Mouse (Mus musculus): ENCODE data around the gene St3gal4. TPM values are rescaled to one million over a fixed set of nuclear protein-coding genes. Genes with fewer than 3 reads are reported as not detected.
A peak's percentile ranks its signal among the peaks of the same experiment; 100 is the strongest.
"Not testable (repeated sequence)": the region's sequence is repeated elsewhere in the genome, so short reads cannot be mapped to it uniquely, and the experiment has no call there.

Gene St3gal4
- polyA plus RNA-seq, 1 experiment from 2014 or later: 15.1 TPM

DNA sequence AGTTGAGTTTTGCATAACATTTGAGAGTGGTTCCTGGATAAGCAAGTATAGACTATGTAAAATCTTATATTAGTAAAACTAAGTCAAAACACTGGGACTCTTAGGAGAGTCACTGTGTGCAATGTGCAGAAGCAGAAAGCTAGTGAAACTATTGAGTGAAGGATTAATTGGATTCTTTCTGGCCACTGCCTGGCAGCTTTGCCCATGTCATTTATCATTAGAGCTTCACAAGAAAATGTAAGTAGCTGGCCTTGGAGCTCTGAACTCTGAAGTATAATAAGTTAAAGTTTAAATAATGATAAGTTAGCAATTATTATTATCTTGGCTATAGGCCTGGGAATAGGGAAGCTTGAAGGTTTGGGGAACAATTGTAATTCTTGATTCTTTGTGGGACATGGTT is 29.8 kb upstream of the St3gal4 start:
- not testable (repeated sequence) for H3K9ac ChIP-seq; H3K9me3 ChIP-seq; ATAC-seq (ENCODE audit: low FRiP score, low read depth); H3K4me2 ChIP-seq; H3K27me3 ChIP-seq; H3K4me3 ChIP-seq; H3K36me3 ChIP-seq; H3K27ac ChIP-seq (replicated peaks); H3K4me1 ChIP-seq (replicated peaks)

DNA sequence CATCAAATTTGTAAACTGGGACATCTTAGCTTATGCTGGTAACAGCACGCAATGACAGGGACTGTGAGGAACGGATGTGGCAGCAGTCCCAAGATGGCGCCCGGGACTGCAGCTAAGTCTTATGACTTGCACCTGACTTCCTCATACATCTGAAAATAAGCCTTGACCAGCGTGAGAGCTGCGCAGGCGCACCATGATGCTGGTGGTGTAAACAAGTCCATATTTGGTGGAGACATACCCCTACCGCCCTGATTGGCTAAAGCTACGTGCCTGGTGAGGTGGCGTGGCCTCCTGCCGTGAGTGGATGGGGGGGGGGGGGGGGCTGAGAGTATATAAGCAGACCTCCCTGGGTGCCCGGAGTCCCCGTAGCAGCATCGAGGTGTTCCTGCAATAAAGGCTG is 28.2 kb upstream of the St3gal4 start:
- not testable (repeated sequence) for H3K4me1 ChIP-seq (replicated peaks); H3K9me3 ChIP-seq; H3K9ac ChIP-seq; H3K4me2 ChIP-seq; H3K36me3 ChIP-seq; H3K27me3 ChIP-seq; H3K27ac ChIP-seq (replicated peaks); ATAC-seq (ENCODE audit: low FRiP score, low read depth); H3K4me3 ChIP-seq
- 95% methylated on average over 14 of the region's 14 CpGs for WGBS

DNA sequence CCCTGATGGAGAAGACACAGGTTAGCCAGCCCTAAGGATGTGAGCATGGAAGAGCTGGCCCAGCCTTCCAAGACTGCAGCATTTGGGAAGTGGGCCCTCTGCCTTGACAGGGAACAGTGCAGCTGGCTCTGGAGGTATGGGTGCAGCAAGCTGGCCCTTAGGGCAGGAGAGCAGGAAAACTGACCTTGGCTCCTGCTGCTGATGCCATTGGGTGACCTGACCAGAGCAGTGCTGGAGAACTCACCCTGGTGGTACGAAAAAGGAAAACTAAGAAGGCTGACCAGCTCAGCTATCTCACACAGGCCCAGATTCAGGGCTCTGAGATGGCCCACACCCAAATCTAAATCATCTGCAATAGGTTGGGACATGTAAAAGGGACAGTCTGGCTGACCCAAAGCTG is 26.8 kb upstream of the St3gal4 start:
- H3K27me3 ChIP-seq: no peaks in the 10 kb centered on the region
- ATAC-seq (ENCODE audit: low FRiP score, low read depth): peak; percentile 42; the same call in 1 of the 2 replicates
- no peak overlapping the region for H3K9ac ChIP-seq
- H3K27ac ChIP-seq (replicated peaks): no peak overlapping the region
- no peaks in the 10 kb centered on the region for H3K4me1 ChIP-seq (replicated peaks)
- no peaks in the 10 kb centered on the region for H3K9me3 ChIP-seq
- no peaks in the 10 kb centered on the region for H3K36me3 ChIP-seq
- no peak overlapping the region for H3K4me3 ChIP-seq
- 96% methylated on average over 1 of the region's 1 CpGs for WGBS
- H3K4me2 ChIP-seq: no peak overlapping the region

DNA sequence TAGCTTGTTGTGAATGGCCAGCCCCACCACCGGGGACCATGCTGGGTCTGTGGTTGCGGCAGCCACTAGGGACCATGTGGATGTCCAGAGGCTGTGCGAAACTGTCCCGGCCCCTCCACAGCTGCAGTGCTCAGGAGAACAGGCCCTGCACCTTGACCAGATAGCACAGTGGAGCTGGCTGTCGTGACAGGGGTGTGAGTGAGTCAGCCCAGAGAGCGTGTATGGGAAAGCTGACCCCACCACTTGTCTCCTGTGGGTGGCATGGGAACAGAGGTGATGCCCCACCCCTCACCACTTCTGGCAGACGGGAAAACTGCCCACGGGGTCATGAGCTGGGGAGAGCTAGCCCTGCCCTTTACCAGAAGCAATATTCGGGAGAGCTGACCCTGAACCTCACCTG is 26.1 kb upstream of the St3gal4 start:
- H3K27ac ChIP-seq (replicated peaks): no peak overlapping the region

DNA sequence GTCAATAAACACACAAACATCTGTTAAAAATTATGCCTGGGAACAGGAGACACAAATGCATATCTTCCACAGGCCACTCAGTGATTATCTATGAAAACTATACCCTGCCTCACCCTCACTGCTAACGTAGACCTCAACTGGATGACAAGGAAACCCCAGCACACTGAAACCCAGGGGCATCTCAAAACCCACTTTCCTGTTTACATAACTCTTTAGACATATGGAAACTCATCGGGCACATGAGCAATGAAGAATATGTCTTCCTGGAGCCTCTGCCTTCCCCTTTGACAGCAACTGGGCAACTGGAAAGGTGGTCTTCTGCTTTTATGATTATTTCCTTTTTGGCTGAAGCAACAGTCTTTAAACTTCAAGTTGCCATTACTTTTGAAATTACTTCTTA is 23.2 kb upstream of the St3gal4 start:
- Histone ChIP-seq H3K4me1 (replicated peaks) (no peaks in the 10 kb centered on the region), H3K4me2 (no peak overlapping the region), H3K36me3 (no peaks in the 10 kb centered on the region), H3K9ac (no peak overlapping the region), H3K4me3 (no peak overlapping the region), H3K27ac (replicated peaks) (no peak overlapping the region), H3K27me3 (no peaks in the 10 kb centered on the region), H3K9me3 (no peaks in the 10 kb centered on the region)
- 90% methylated on average over 2 of the region's 2 CpGs for WGBS
- ATAC-seq (ENCODE audit: low FRiP score, low read depth): no peak

More for the DNA sequence above, 26.1 kb upstream of the St3gal4 start:
- H3K4me2 ChIP-seq: no peak overlapping the region
- no peak overlapping the region for H3K4me3 ChIP-seq
- H3K9me3 ChIP-seq: no peaks in the 10 kb centered on the region
- H3K27me3 ChIP-seq: no peaks in the 10 kb centered on the region
- no peaks in the 10 kb centered on the region for H3K36me3 ChIP-seq
- 93% methylated on average over 9 of the region's 9 CpGs for WGBS
- ATAC-seq (ENCODE audit: low FRiP score, low read depth): 0 out of 2 replicates have a peak, but pooled peaks have one; percentile 42
- no peaks in the 10 kb centered on the region for H3K4me1 ChIP-seq (replicated peaks)
- H3K9ac ChIP-seq: no peak overlapping the region

DNA sequence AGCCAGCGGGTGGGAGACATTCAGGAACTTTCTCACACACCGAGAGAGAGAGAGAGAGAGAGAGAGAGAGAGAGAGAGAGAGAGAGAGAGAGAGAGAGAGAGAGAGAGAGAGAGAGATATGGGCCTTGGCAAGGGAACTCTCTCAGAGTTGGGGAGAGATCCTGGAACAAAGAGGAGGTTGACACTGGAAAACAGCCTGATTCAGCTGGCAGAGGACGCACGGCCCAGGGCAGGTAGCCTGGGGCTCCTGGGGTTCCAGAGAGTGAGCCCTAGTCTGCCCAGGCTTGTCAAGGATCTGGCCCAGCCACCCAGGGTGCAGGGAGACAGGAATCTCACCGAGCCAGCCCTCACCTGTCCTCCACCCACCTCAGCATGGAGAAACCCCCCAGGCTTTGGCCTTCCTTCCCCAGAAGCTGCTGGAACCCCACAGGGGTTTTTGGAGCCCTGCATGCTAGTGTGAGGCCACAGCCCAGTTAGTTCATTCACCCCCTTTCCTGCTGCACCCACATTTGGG is 20.2 kb upstream of the St3gal4 start:
- Histone ChIP-seq H3K27ac (replicated peaks) (no peak overlapping the region), H3K27me3 (no peaks in the 10 kb centered on the region), H3K4me1 (replicated peaks) (no peaks in the 10 kb centered on the region), H3K9ac (no peak overlapping the region), H3K4me2 (no peak overlapping the region), H3K4me3 (no peak overlapping the region), H3K36me3 (no peaks in the 10 kb centered on the region), H3K9me3 (no peaks in the 10 kb centered on the region)
- 83% methylated on average over 4 of the region's 5 CpGs for WGBS
- no peak for ATAC-seq (ENCODE audit: low FRiP score, low read depth)

DNA sequence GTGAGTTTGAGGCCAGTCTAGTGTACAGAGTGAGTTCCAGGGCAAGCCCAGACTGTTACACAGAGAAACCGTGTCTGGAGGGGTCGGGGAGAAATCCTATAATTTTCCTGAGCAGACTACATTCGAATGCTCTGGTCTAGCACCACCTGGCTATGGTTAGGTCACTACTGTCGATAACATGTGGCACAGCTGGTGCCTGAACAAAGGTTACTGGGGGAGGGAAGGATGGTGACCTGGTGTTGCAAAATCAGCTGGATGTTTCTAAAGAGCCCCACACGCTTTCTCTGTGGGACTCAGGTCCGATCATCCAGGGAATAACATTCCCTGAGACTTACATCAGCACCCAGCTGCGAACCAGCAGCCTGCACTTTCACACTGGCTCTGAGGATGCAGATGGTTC is 19.0 kb upstream of the St3gal4 start:
- H3K36me3 ChIP-seq: no peaks in the 10 kb centered on the region
- no peak for ATAC-seq (ENCODE audit: low FRiP score, low read depth)
- no peak overlapping the region for H3K4me2 ChIP-seq
- H3K27ac ChIP-seq (replicated peaks): no peak overlapping the region
- H3K9me3 ChIP-seq: no peaks in the 10 kb centered on the region
- H3K9ac ChIP-seq: no peak overlapping the region
- no peaks in the 10 kb centered on the region for H3K4me1 ChIP-seq (replicated peaks)
- WGBS: 86% methylated on average over 7 of the region's 7 CpGs
- no peak overlapping the region for H3K4me3 ChIP-seq
- H3K27me3 ChIP-seq: no peaks in the 10 kb centered on the region

DNA sequence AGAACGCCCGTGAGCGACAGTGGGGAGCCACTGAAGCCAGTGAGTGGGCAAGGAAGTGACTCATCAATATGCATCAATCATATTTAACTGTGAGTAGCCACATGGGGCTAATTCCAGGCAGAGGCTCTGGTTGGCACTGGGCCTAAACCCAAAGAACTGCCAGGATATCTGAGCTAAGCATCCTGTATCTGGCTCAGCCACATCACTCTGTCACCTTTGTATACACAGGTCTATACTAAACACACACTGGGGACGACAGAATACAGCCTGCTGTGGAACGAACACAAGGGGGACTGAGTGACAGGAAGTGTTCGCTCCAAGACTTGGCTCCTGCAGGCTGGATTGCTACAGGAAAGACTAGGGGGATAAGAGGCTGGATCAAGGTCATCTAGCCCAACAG is 16.5 kb upstream of the St3gal4 start:
- no peak overlapping the region for H3K4me3 ChIP-seq
- 53% methylated on average over 6 of the region's 6 CpGs for WGBS

DNA sequence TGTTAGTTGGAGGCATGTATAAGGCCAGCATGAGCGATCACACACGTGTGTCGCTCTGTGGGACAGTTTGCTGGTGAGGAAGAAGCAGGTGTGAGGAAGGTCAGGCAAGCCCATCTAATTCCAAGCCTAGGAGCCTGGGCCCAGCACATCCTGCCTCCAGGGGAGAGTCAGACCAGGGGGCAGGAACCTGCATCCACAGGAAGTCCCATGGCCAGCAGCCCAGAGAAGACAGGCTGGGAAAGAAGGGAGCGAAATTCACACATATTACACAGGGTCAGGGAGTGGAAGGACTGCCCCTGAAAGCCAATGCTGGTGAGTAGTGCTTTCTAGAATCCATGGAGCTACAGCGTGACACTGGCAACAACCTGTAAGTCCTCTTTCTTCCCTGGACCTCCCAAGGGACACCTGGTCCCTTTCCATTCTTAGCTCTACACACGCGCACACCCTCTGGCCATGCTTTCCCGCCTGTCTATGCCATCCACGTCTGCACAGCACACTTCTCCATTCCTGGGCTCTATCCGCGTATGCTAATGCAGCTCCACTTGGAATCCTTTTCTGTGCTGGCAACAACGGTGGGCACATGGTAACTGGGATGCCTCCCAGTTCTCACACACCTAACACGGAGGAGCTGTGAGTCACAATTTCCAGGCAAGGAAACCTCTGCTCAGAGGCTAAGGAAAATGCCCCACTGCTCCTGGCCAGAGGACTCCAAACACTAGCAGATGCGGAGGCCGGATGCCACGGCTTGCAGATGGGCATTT is 12.7 kb upstream of the St3gal4 start:
- Histone ChIP-seq H3K4me2 (no peak overlapping the region), H3K27ac (replicated peaks) (no peak overlapping the region), H3K36me3 (no peaks in the 10 kb centered on the region), H3K4me1 (replicated peaks) (no peaks in the 10 kb centered on the region), H3K4me3 (no peak overlapping the region), H3K27me3 (no peaks in the 10 kb centered on the region), H3K9me3 (no peaks in the 10 kb centered on the region), H3K9ac (no peak overlapping the region)
- ATAC-seq (ENCODE audit: low FRiP score, low read depth): no peak; the same call in 1 of the 2 replicates
- 88% methylated on average over 16 of the region's 16 CpGs for WGBS

More for the DNA sequence above, 16.5 kb upstream of the St3gal4 start:
- H3K9ac ChIP-seq: no peak overlapping the region
- no peak overlapping the region for H3K27ac ChIP-seq (replicated peaks)
- 0 out of 2 replicates have a peak, but pooled peaks have one; percentile 31 for ATAC-seq (ENCODE audit: low FRiP score, low read depth)
- H3K9me3 ChIP-seq: no peaks in the 10 kb centered on the region
- H3K4me1 ChIP-seq (replicated peaks): no peaks in the 10 kb centered on the region
- no peaks in the 10 kb centered on the region for H3K27me3 ChIP-seq
- no peaks in the 10 kb centered on the region for H3K36me3 ChIP-seq
- no peak overlapping the region for H3K4me2 ChIP-seq

DNA sequence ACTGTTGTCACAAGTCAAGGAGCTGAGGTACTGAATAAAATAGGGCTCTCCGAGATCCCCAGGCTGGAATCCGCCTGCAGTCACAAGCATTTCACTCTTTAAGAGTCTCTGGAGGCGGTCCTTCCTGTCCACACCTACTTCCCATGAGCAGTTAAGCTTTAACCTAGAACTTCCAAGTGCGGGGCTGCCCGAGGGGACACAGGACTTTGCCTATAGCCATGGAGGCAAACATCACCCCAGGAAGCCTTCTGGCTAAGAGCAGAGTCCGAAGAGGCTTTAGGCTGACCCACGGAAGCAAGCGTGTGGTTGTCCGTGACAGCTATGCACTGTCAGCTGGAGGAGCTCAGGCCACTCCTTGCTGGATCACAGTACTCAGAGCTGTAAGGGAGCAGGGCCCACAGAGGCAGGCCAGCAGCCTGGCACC is 9.9 kb upstream of the St3gal4 start:
- ATAC-seq (ENCODE audit: low FRiP score, low read depth): no peak
- no peaks in the 10 kb centered on the region for H3K9me3 ChIP-seq
- WGBS: 86% methylated on average over 9 of the region's 9 CpGs
- no peaks in the 10 kb centered on the region for H3K4me1 ChIP-seq (replicated peaks)
- H3K4me3 ChIP-seq: no peak overlapping the region
- no peaks in the 10 kb centered on the region for H3K27me3 ChIP-seq
- H3K4me2 ChIP-seq: no peak overlapping the region
- H3K27ac ChIP-seq (replicated peaks): no peak overlapping the region
- H3K9ac ChIP-seq: no peak overlapping the region
- 0 out of 2 replicates have a peak, but pooled peaks cover 6% of the 10 kb centered on the region for H3K36me3 ChIP-seq

DNA sequence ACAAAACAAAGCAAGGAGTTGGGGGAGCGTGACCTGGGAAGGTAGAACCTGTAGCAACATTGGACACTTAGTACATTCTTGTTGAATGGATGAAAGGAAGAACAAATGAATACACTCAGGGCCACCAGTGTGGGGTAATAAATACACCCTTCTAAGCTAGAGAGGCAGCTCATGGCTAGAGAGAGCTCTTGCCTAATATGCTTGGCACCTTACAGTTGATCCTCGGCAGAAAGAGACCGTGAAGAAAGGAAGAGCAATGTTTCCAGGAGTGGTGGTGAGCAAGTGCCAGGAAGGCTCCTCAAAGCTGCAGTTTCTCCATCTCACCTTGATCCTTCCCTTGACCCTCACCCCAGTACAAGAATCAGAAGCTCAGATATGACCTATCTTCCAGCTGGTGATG is 9.5 kb upstream of the St3gal4 start:
- H3K27me3 ChIP-seq: no peaks in the 10 kb centered on the region
- no peak overlapping the region for H3K4me3 ChIP-seq
- no peaks in the 10 kb centered on the region for H3K4me1 ChIP-seq (replicated peaks)
- H3K9ac ChIP-seq: no peak overlapping the region
- H3K27ac ChIP-seq (replicated peaks): no peak overlapping the region
- H3K9me3 ChIP-seq: no peaks in the 10 kb centered on the region
- 0 out of 2 replicates have a peak, but pooled peaks cover 6% of the 10 kb centered on the region for H3K36me3 ChIP-seq
- 87% methylated on average over 3 of the region's 3 CpGs for WGBS
- no peak overlapping the region for H3K4me2 ChIP-seq
- no peak for ATAC-seq (ENCODE audit: low FRiP score, low read depth)

DNA sequence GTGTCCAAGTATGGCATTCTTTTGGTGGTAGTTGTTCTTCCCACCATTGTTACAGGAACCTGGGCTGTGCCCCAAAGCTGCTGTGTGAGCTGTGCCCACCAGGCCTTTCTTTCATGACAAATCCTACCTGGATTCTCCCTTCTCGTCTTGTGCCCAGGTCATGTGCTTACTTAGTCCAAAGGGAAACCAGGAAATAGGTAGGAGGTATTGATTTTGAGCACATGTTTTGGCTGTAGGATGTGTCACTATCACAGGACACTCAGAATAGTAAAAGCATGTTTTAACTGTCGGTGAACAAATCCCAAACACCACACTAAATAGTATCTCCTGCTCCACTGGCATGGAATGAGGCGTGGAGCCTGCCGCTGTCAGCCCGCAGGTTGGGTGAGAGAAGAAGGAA is 8.5 kb upstream of the St3gal4 start:
- WGBS: 97% methylated on average over 5 of the region's 5 CpGs
- ATAC-seq (ENCODE audit: low FRiP score, low read depth): no peak
- H3K9ac ChIP-seq: no peak overlapping the region
- no peaks in the 10 kb centered on the region for H3K4me1 ChIP-seq (replicated peaks)
- no peaks in the 10 kb centered on the region for H3K9me3 ChIP-seq
- H3K4me3 ChIP-seq: no peak overlapping the region
- H3K27ac ChIP-seq (replicated peaks): no peak overlapping the region
- 0 out of 2 replicates have a peak, but pooled peaks cover 9% of the 10 kb centered on the region for H3K36me3 ChIP-seq
- H3K4me2 ChIP-seq: no peak overlapping the region
- no peaks in the 10 kb centered on the region for H3K27me3 ChIP-seq
